Mouse (Mus musculus): Measurements from ENCODE around the gene Ecel1.
A peak's percentile ranks its signal among the peaks of the same experiment; 100 is the strongest.

- TF ChIP-seq CTCF (IDR thresholded peaks at IDR 0.05; ENCODE audit: borderline replicate concordance, insufficient read depth, low read length): peak; percentile 65
- no peak for TF ChIP-seq POLR2A (IDR thresholded peaks at IDR 0.05; ENCODE audit: low read depth, low read length)
Measured at GRCm38 (mm10) chr1:87098358-87098975, 57.9 kb downstream of the Ecel1 start.
